Mouse (Mus musculus) heart, adult 9 months (tissue): Measurements from ENCODE around the gene Snrpe.

Experiments
- DNase-seq, 2 experiments: peaks; one replicate each; pipeline ENCODE4 v3.0.0; 2022; ENCODE audit warnings: low spot score in 2 of 2

The Snrpe gene

DNA sequence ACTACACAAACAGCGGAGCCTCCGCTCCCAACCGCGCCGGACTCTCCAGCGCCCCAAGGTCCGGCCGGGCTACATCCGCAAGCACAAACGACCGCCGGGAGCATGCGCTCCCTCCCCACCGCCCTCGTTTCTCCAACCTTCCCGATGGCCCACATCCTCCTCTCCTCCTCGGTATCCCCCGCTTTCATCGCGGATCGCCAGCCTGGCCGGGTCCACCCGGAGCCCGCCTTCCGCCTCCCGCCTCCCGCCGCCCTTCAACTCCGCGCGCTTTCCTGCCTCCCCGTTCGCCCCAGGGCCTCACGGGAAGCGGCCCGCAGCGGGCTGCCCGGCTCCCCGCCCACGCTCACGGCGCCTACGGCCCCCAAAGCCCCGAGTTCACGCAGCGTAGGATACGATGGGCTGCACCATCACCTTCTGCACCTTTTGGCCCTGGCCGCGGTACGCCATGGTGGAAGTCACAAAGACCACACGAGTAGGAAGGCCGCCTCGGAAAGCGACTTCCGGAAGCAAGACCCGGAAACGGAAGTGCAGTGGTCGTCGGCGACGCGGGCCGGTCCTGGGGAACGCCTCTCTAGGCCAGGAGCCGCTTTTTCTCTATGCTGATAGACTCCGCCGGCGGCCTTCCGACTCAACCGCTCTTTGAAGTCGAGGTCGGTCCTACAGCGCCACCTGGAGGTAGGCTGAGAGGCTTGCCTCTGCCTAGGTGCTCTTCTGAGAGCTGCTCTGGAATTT is at the start of gene Snrpe:
TSS of gene Snrpe (minus strand) at position 521 of the 732 bp plus-strand sequence.
- peak; percentile 90 to 94 for DNase-seq

DNA sequence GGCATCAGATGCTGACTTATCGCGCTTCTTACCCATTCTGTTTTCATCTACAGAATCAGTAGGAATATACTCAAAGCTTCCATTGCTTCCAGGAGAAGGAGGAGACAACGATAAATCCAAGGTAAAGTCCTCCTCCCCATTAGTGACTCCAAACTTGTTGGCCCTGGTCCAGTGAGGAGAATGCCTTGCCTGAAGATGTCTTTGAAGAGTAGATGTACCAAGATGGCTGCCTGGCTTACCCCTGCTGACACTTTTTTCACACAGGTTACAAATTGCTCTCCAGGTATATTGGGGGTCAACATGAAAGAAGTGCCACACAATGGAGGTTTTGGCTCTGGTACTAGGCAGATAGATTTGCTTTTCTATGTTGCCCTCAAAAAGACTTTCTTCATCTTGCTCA is 48.8 kb upstream of the Snrpe start:
- DNase-seq, result no peak

DNA sequence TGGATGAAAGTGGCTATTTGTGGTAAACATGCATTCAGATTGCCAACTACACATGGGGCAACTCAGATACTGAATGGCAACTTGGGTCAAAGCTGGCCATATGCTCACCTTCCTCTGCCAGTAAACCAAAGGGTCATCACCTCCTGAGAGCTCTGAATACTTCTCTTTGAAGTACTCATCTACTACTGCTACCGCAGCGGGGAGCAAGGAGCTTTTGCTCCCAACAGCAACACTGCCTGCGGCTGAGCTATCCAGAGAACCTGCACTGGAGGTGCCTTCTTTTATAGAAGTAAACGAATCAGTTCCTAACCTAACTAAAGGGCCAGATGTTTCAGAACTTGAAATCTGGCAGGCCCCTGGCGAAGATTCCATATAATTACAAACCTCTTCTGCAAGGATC is 46.7 kb upstream of the Snrpe start:
- no peak for DNase-seq

DNA sequence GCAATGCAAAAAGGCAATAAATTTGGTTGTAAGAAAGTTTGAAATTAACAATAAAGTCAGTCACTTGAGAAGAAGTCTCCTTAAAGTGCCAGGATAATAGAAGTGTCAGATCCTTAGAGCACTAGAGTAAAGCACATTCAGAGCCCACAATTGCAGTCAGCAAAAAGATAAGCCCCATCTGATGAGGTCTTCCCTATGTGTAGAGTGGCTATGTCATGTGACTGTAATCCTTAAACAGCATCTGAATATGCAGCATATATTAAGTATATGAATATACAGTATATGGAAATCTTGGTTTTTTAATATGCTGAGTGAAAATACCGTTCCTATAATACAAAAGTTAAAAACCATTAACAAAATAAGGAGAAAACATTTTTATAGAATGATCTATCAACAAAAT is 42.9 kb upstream of the Snrpe start:
- DNase-seq, result no peak

DNA sequence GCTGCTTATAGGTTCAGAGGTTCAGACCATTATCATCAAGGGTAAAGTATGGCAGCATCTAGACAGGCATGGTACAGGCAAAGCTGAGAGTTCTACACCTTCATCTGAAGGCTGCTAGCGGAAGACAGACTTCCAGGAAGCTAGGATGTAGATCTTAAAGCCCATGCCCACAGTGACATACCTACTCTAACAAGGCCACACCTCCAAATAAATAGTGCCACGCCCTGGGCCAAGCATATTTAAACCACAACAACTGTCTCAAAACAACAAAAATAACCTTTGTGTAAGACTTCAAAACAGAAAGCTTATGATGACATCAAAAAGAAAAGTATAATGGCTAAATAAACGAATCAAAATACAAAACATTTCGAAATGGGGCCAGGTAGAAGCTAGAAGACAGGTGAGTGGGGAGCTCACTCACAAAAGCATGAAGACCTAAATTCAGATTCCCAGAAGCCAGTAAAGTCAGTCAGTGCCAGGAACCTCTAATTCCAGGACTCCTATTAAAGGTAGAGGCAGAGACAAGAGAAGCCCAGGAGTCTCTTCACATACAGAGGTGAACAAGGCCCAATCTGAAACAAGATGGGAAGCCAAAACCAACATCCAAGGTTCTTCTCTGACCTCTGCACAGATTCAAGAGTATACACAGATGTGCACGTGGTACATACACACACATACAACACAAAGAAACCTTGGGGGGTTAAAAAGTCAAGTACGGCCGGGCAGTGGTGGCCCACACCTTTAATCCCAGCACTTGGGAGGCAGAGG is 40.4 kb upstream of the Snrpe start:
- DNase-seq, result no peak

DNA sequence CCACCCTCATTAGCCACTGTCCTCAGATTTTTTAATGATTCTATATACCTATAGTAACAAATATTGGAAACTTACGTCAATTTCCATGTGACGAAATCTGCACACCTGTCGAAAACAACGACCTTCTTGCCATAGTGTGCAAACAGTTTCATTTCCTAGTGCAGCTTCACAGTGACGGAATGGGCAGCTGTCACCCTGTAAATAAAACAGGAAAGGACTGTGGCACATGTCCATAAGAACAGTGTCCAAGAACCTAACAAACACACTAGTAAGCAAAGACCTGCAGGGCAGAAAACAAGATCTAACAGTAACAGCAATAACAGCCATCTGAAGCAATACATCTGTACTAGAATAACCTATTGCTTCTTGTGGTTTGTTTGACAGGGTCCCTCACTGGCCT is 35.6 kb upstream of the Snrpe start:
- DNase-seq, result no peak

DNA sequence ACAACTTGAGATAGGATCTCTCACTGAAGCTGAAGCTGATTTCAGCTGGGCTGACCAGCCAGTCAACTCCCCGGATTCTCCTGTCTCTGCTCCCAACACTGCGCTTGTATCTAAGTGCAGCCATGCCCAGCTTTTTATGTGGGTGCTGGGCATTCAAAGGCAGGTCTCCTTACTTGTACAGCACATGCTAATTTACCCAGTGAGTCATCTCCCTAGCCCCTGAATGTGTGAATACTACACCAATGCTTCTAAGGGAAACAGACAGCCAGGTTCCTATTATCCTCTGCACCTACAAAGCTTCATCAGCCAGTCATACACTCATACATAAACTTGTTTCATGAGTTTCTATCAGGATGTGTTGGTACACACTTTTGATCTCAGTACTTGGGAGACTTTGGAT is 31.1 kb upstream of the Snrpe start:
- DNase-seq, result no peak

DNA sequence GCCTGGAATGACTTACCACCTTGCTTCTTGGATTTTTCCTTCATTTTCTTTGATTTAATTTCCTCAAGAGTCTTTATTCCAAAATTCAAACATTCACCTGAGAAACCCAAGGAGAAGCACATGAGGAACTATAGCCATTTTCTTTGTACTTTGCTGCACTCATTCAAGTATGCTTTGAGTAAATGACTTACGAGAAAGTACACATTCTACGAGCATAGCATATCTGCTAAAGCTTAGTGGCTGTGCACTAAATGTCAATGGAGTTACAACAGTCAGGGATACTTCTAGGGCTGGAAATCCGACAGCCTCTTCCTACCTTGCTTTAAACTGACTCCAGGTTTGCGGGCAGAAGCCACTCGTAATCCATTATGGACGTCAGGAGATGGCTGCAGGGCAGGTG is 28.4 kb upstream of the Snrpe start:
- DNase-seq, result no peak

DNA sequence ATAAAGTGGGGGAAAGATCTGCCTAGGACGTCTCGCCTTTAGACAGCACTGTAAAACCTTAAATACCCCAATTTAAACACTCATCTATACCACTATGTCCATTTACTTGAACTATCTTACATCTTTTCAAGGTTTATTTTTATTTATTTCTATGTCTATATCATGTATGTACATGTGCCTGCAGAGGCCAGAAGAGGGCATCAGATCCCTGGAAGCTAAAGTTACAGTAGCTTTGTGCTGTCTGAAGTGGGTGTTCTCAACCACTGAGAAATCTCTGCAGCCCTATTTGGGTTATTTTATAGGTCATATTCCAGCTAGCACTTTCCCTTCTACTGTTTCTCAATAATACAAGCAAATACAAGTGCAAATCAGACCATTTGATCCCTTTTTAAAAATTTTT is 22.1 kb upstream of the Snrpe start:
- no peak for DNase-seq

DNA sequence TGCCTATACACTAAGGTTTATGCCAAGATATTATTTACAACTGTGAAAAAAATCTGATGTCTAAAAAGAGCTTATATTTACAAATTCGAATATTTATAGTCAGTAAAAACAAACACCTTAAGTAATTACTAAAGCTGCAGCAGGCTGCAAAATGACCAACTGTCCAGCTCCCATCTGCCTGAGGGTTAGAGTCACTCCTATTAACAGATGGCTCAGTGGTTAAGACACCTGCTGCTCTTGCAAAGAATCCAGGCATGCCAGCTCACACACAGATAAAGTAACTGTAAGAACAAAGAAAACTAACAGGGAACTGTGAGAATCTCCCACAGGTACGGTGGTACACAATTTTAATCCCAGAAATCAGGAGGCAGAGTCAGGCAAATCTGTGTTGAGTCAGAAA is 15.0 kb upstream of the Snrpe start:
- no peak for DNase-seq

DNA sequence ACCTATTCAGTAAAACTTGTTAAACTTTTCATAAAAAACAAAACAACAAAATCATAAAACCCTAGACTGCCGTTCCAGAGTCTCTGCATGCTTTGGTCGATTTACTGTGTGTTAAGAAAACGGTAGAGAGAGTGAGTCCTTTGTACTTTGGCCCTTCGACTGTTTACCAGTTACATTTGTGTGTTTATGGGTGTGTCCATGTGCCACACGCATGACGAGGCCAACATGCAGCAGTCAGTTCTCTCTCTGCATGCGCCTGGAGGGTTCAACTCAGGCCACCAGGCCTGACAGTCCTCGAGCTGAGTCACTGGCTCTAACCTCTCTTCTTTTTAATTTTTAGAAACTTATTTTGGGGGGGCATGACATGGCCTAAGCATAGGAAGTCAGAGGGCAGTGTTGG is 8.2 kb upstream of the Snrpe start:
- DNase-seq, result no peak

DNA sequence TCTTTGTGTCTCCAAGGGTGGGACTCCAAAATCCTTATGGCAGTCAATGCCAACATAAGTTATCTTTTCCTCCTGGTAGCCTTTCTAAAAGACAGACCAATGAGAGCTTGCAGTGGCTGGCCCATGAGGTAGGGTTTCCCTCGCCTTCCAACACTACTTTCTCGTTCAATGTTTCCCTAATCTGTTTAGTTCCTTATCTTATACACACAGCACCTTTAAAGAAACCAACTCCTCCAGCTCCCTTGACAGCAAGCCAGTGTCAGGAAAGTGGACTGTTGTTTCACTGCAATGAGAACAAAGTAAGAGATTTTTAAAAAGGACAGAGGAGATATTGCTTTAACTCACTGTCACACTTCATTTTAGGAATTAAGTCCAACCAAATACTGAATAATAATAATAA is 7.8 kb upstream of the Snrpe start:
- no peak for DNase-seq

DNA sequence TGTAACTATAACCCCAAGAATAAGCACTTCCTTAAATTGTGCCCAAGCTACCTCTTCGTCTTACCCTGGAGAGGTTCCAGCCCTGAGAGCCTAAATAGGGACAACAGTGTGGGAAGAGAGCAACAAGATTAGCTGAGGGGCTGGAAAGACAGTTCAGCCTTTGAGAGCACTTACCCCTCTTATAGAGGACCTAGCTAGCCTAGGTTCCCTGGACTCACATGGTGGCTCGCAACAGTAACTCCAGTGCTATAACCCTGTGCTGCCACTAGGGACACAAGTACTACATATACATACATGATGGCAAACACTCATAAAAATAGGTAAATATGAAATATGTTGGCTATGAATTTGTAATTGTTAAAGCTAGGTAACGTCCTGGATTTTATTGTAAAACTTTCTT is 3.7 kb upstream of the Snrpe start:
- no peak for DNase-seq

DNA sequence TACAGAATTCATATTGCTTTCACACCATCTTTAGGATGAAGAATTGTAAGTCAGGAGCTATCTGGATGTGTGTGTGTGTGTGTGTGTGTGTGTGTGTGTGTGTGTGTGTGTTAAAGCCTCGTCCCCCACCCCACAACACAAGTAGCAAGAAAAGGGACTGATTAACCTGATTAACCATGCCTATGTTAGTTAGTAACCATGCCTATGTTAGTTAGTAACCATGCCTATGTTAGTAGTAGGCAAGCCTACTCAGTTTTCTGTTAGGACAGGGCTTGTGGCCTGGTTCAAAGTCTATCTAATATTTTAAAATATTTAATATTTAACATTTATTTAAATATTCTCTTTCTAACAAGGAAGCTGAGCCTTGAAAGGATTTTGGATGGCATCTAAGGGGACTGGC is 1.3 kb upstream of the Snrpe start:
- no peak for DNase-seq

DNA sequence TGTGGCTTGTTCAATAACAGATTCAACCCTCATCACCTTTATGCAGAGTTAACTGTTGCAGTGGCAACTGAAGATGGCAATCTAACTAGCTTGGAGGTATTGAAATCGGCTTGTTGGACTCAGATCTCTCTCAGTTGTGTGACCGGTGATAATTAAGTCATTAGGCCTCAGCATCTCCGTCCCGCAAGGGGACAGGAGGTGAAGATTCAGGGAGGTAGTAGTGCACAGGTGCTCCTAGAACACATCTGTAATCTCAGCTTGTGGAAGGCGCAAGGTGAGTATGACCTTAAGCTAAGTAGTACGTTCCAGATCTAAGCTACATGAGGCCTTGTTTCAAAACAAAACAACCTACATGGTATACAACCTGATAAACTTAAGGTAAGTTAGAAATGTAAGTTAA is 510 bp upstream of the Snrpe start:
- DNase-seq, result no peak

DNA sequence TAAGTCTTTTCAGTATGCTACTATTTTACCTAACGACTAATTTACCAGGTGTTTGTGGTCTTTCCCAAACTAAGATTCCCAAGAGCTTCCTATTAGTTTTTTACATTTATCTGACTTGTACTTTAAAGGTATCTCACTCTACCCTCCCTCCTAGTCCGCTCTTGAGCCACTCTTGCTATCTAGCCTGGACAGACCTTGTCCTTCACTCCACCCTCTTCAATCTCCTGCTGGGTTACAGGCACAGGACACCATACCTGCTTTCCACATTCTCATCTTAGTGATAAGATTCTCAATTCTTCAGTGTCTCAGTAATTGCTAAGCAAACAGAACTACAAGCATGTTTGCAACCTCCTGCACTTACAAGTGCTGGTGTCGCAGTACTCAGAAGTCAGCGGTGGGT is 6.9 kb downstream of the Snrpe start:
- DNase-seq, result no peak

DNA sequence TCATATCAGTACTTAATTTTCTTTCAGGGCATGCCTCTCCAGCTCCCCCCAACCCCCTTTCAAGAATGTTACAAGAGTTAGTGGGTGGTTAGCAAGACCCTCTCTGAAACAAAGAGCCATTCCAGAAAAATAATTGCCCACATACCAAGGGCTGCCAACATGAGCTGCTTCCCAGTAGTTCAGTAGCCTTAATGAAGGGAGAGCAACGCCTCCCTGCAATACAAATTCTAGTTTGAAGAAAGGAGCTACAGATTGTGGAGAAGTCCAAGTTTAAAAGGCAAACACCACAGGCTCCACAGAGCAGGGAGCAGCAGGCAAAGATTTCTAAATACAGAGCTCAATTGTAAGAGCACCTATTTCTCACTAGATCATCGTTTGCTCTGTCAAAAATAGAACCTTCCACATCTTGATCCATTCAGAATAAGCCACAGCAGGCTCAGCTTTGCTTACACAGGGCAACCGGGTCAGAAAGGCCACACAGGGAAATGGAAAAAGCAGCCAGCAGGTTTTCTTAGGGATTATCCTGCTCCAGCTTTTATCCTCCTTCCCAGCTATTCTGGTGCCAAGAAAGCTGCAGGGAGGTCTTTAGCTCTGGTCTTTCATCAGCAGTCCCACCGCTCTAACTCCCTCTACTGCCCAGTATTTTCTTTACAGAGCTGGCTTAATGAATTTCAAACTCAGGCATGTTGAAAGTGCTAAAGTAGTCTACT is 13.6 kb downstream of the Snrpe start:
- DNase-seq, result no peak

DNA sequence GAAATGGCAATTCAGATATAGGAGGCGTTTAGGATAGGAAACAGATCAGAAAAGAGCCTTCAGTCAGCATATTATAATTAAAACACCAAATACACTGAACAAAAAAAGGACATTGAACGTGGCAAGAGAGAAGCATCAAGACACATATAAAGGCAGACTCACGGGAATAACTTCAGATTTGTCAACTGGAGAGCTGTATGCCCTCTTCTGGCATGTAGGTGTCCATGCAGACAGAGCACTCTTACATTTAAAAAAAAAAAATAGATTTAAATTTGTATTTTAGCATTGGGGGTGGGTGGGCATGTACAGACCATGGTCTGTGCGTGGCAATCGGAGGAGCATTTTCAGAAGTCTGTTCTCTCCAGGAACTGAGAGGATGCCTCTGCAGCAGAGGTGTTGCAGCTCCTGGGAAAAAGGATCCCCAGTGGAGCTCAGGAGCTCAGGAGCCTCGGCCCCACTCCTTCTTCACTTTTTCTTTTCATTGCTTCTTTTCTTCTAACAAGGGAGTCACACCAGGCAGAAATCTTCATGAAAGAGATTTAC is 24.0 kb downstream of the Snrpe start:
- DNase-seq, result no peak

DNA sequence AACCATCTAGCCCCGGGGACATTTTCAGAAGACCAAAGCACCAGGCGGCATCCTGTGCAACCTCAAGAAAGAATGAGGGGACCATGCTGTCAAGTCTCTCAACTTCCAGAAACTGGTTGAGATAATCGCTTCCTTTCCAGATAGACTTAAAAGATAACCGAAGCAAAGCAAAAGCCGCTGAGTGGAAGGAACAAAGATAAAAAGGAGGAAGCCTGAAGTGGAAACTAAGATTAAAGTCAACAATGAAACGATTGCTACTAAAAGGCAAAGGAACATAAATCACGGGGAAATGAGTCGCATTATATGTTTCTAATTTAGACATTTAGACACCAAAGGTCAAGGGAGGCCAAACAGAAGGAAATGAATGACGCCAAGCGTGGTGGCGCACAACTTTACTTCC is 38.8 kb downstream of the Snrpe start:
- no peak for DNase-seq
